Mouse (Mus musculus) CH12.LX (cell line): ENCODE measurements at regions not wholly inside any gene's neighbourhood (a gene's known extent, or its start where the extent isn't known, plus 50 kb on each side); places are given as distances from the start of the nearest gene placed in this dataset.

Experiments
- CTCF ChIP-seq, 2 experiments: IDR thresholded peaks in 1 of 2; conservative IDR thresholded peaks in 1 of 2; 2 replicates each; pipeline ENCODE4 v1.5.1; 2011 to 2012; ENCODE audit warnings: low read depth in 2 of 2, low read length in 2 of 2, improper control_type of control experiment in 1 of 2, inconsistent platforms in 1 of 2, mild to moderate bottlenecking in 1 of 2, moderate library complexity in 1 of 2
- POLR2A ChIP-seq: IDR thresholded peaks from 2 replicates; pipeline ENCODE4 v1.6.1; 2011; ENCODE audit warnings: low read depth, mild to moderate bottlenecking, improper control_type of control experiment, low read length
- USF1 ChIP-seq: IDR thresholded peaks from 2 replicates; pipeline ENCODE4 v1.6.1; 2014; ENCODE audit warnings: low read depth, mild to moderate bottlenecking, inconsistent platforms, low read length, improper control_type of control experiment
- ZKSCAN1 ChIP-seq: IDR thresholded peaks from 2 replicates; pipeline ENCODE4 v1.6.1; 2012; ENCODE audit warnings: low read depth, inconsistent platforms, low read length, improper control_type of control experiment, borderline replicate concordance
- ZNF384 ChIP-seq: IDR thresholded peaks from 2 replicates; pipeline ENCODE4 v1.6.1; 2012; ENCODE audit warnings: low read depth, low read length, improper control_type of control experiment, inconsistent platforms

DNA sequence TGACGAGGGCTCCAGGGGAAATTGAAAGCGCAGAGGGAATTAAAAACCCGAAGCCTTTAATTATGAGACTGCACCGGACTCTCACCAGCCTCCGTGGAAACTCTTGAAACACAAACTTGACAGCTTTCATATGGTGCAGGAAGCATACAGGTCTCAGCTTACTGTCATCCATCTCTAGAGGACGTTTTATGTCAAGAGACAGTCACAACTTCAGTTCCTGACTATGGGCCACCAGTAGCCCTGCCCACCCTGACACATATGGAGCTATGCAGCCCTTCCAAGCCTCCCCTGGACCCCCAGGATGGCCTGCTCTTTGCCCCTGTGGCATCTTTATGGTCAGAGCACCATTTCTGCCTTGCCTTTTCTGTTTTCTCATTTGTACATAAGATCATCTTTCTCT lies 530.0 kb downstream of the Vrk1 start:
- TF ChIP-seq CTCF (conservative IDR thresholded peaks at IDR 0.05 in 1 of 2, IDR thresholded peaks at IDR 0.05 in 1 of 2; ENCODE audit: low read depth in 2 of 2, low read length in 2 of 2) (no peak), ZNF384 (no peak), POLR2A (no peak), USF1 (no peak), ZKSCAN1 (no peak)
